Comparison of ENCODE assay signal across 20 mouse cellular contexts in the genomic region with DNA sequence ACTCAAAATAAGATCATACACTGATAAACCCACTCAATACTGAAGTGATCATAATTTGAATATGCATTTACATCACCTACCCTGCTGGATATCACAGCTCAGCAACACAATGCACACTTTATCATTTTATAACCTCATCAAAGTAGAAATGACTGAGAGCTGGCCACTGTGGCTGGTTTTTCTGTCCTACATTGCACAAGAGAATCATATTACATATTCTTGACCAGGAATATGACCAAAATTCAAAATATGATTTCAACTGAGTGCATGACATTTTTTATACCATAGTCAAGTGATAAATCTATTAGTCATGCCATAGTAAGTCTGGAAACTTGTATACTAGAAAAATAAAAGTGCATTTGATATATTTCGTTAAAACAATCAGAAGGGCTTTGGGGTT.
"Had no signal": no experiment of that assay in that cellular context is flagged by ENCODE, and none has a peak within 500 bp of the region (broad histone marks: within the 10 kb centered on the region; RNA-seq: fewer than 3 reads in every experiment).

No protein-coding gene starts in this region.

- H3K27me3 ChIP-seq: kidney, embryonic 15.5 days; liver, embryonic 13.5 days; neural tube, embryonic 12.5 days; neural tube, embryonic 15.5 days had no signal

- H3K27ac ChIP-seq: kidney, embryonic 15.5 days; layer of hippocampus, adult 2 months; left cerebral cortex, adult 2 months; liver, embryonic 13.5 days; neural tube, embryonic 12.5 days; neural tube, embryonic 15.5 days; stomach, postnatal 0 days had no signal

- H3K4me3 ChIP-seq: kidney, embryonic 15.5 days; layer of hippocampus, adult 2 months; left cerebral cortex, adult 2 months; liver, embryonic 13.5 days; neural tube, embryonic 12.5 days; neural tube, embryonic 15.5 days had no signal

- ATAC-seq: inflammation-experienced regulatory T-cells, adult 6 months had no signal

- H3K4me2 ChIP-seq: kidney, embryonic 15.5 days; liver, embryonic 13.5 days; midbrain, embryonic 11.5 days; neural tube, embryonic 12.5 days; neural tube, embryonic 15.5 days had no signal

- H3K4me1 ChIP-seq: kidney, embryonic 15.5 days; liver, embryonic 13.5 days; neural tube, embryonic 12.5 days had no signal

- H3K9ac ChIP-seq: kidney, embryonic 15.5 days; liver, embryonic 13.5 days; neural tube, embryonic 12.5 days; neural tube, embryonic 15.5 days had no signal

- H3K9me3 ChIP-seq: kidney, embryonic 15.5 days; liver, embryonic 13.5 days; neural tube, embryonic 12.5 days; neural tube, embryonic 15.5 days had no signal

- H3K36me3 ChIP-seq: kidney, embryonic 15.5 days; liver, embryonic 13.5 days; neural tube, embryonic 12.5 days; neural tube, embryonic 15.5 days had no signal

- DNase-seq: kidney, adult 8-10 months; kidney, postnatal 14 days; layer of hippocampus, postnatal 36 days; liver, embryonic 13.5 days; lung, adult 2 months; lung, postnatal 14 days; lung, postnatal 4 days; midbrain, embryonic 14.5 days; retina, postnatal 1 day; right cerebral cortex, postnatal 25 days; thymus, adult 2 months; thymus, postnatal 25 days had no signal
